Mouse (Mus musculus): ENCODE measurements around the gene Ckap2.

GRCm38 (mm10) chr8:22185431-22186397, at the start of gene Ckap2:
- no peak for TF ChIP-seq CTCF (IDR thresholded peaks at IDR 0.05; ENCODE audit: low read depth, low read length)
- no peak for TF ChIP-seq POLR2A (IDR thresholded peaks at IDR 0.05; ENCODE audit: extremely low read depth, insufficient read depth, low read length)

Data from liver, adult 2 months (tissue).